Mouse (Mus musculus) intestine, embryonic 16.5 days (tissue): ENCODE results near the gene Hjurp. TPM values are rescaled to one million over a fixed set of nuclear protein-coding genes. Genes with fewer than 3 reads are reported as not detected.

Experiments used
- ATAC-seq: fragments of 200-750 bp; cut with Nextera tagmentation; 2 replicates; pipeline ENCODE4 v1.8.0; 2017; ENCODE audit warnings: moderate TSS enrichment, moderate library complexity
- H3K27ac ChIP-seq: fragments of 300-500 bp; sonication (generic); 2 replicates; pipeline ENCODE4 v1.5.1; 2014; ENCODE audit warnings: mild to moderate bottlenecking, low read length
- H3K27me3 ChIP-seq: fragments of 300-500 bp; sonication (generic); replicated peaks from 2 replicates; pipeline ENCODE4 v1.6.1; 2014; ENCODE audit warnings: low read length, control low read depth, mixed read lengths; ENCODE audit not compliant: control insufficient read depth, insufficient read depth
- H3K36me3 ChIP-seq: fragments of 300-500 bp; sonication (generic); 2 replicates; pipeline ENCODE4 v1.6.1; 2014; ENCODE audit warnings: low read length, control low read depth; ENCODE audit not compliant: control insufficient read depth, insufficient read depth
- H3K4me1 ChIP-seq: fragments of 300-500 bp; sonication (generic); 2 replicates; pipeline ENCODE4 v1.6.1; 2014; ENCODE audit warnings: low read length, control low read depth, mixed read lengths; ENCODE audit not compliant: control insufficient read depth, insufficient read depth
- H3K4me2 ChIP-seq: fragments of 300-500 bp; sonication (generic); 2 replicates; pipeline ENCODE4 v1.6.1; 2014; ENCODE audit warnings: low read depth, low read length, control low read depth
- H3K4me3 ChIP-seq: fragments of 300-500 bp; sonication (generic); 2 replicates; pipeline ENCODE4 v1.5.1; 2014; ENCODE audit warnings: mild to moderate bottlenecking, low read length
- H3K9ac ChIP-seq: fragments of 300-500 bp; sonication (generic); 2 replicates; pipeline ENCODE4 v1.6.1; 2014; ENCODE audit warnings: low read depth, low read length
- H3K9me3 ChIP-seq: fragments of 300-500 bp; sonication (generic); 2 replicates; pipeline ENCODE4 v1.6.1; 2016; ENCODE audit warnings: low read length, control low read depth; ENCODE audit not compliant: control insufficient read depth
- WGBS: fragments of 180-500 bp; shearing (Covaris S2); extraction: QIAGEN DNeasy Blood & Tissue Kit; methylation state at CpG from one replicate; pipeline ENCODE4 v1.1.7; 2014; 5-methylcytosine and 5-hydroxymethylcytosine counted together
- polyA plus RNA-seq: library from polyadenylated mRNA; unstranded; fragments of >200 nt; fragmentation: Nextera tagmentation; extraction: Ambion mirVana; gene quantifications from 2 replicates; pipeline ENCODE4 v1.2.1, GENCODE M21; 2015

Hjurp gene
- polyA plus RNA-seq, 1 experiment from 2014 or later, result 141 TPM

- H3K9me3 ChIP-seq, result peaks cover 40% of the 10 kb centered on the region
- no peak overlapping the region for H3K4me3 ChIP-seq
- no peaks in the 10 kb centered on the region for H3K27me3 ChIP-seq
- H3K4me1 ChIP-seq, result no peaks in the 10 kb centered on the region
- no peak overlapping the region for H3K27ac ChIP-seq
- H3K36me3 ChIP-seq, result no peaks in the 10 kb centered on the region
- 68% methylated on average over 2 of the region's 2 CpGs for WGBS
- no peak for ATAC-seq
- no peak overlapping the region for H3K9ac ChIP-seq
- H3K4me2 ChIP-seq, result no peak overlapping the region
These were observed 60.3 kb downstream of the Hjurp start for GRCm38 (mm10) chr1:88217144-88217543.

GRCm38 (mm10) chr1:88216551-88216950 is 60.9 kb downstream of the Hjurp start:
- Histone ChIP-seq H3K27me3 (no peaks in the 10 kb centered on the region), H3K27ac (no peak overlapping the region)
- no peak for ATAC-seq

GRCm38 (mm10) chr1:88215466-88216380 is 61.7 kb downstream of the Hjurp start:
- ATAC-seq, result no peak
- Histone ChIP-seq H3K4me2 (no peak overlapping the region), H3K27ac (no peak overlapping the region), H3K4me3 (no peak overlapping the region), H3K9ac (no peak overlapping the region), H3K4me1 (no peaks in the 10 kb centered on the region), H3K36me3 (no peaks in the 10 kb centered on the region), H3K9me3 (peaks cover 48% of the 10 kb centered on the region), H3K27me3 (no peaks in the 10 kb centered on the region)
- 68% methylated on average over 10 of the region's 10 CpGs for WGBS

More at GRCm38 (mm10) chr1:88216551-88216950, 60.9 kb downstream of the Hjurp start:
- Histone ChIP-seq H3K36me3 (no peaks in the 10 kb centered on the region), H3K4me2 (no peak overlapping the region), H3K4me3 (no peak overlapping the region), H3K9me3 (peaks cover 46% of the 10 kb centered on the region), H3K9ac (no peak overlapping the region), H3K4me1 (no peaks in the 10 kb centered on the region)
- WGBS, result 59% methylated on average over 2 of the region's 2 CpGs

GRCm38 (mm10) chr1:88214462-88214952 is 62.9 kb downstream of the Hjurp start:
- WGBS, result 77% methylated on average over 2 of the region's 2 CpGs
- peak overlapping the region; percentile 27 for H3K27ac ChIP-seq
- H3K4me1 ChIP-seq, result no peaks in the 10 kb centered on the region
- H3K4me3 ChIP-seq, result no peak overlapping the region
- no peaks in the 10 kb centered on the region for H3K36me3 ChIP-seq
- ATAC-seq, result no peak
- H3K27me3 ChIP-seq, result no peaks in the 10 kb centered on the region
- peak overlapping the region; percentile 1; the same call in 1 of the 2 replicates for H3K4me2 ChIP-seq
- peaks cover 48% of the 10 kb centered on the region for H3K9me3 ChIP-seq
- H3K9ac ChIP-seq, result no peak overlapping the region

GRCm38 (mm10) chr1:88213766-88214461 is 63.5 kb downstream of the Hjurp start:
- no peaks in the 10 kb centered on the region for H3K36me3 ChIP-seq
- H3K9ac ChIP-seq, result no peak overlapping the region
- peak overlapping the region; percentile 27 for H3K27ac ChIP-seq
- 75% methylated on average over 2 of the region's 2 CpGs for WGBS
- peak overlapping the region; percentile 1; the same call in 1 of the 2 replicates for H3K4me2 ChIP-seq
- peak; percentile 88 for ATAC-seq
- peaks cover 48% of the 10 kb centered on the region for H3K9me3 ChIP-seq
- H3K4me1 ChIP-seq, result no peaks in the 10 kb centered on the region
- no peaks in the 10 kb centered on the region for H3K27me3 ChIP-seq
- H3K4me3 ChIP-seq, result no peak overlapping the region

- WGBS, result 83% methylated on average over 1 of the region's 1 CpGs
- no peaks in the 10 kb centered on the region for H3K4me1 ChIP-seq
- H3K4me3 ChIP-seq, result no peak overlapping the region
- no peak overlapping the region for H3K27ac ChIP-seq
- no peaks in the 10 kb centered on the region for H3K27me3 ChIP-seq
- no peak overlapping the region for H3K9ac ChIP-seq
- ATAC-seq, result peak; percentile 14; the same call in 1 of the 2 replicates
- H3K9me3 ChIP-seq, result peaks cover 48% of the 10 kb centered on the region
- H3K36me3 ChIP-seq, result no peaks in the 10 kb centered on the region
- H3K4me2 ChIP-seq, result no peak overlapping the region
These were observed 64.4 kb downstream of the Hjurp start for GRCm38 (mm10) chr1:88213061-88213460.

Other genes with a start within 250 kb of the Hjurp start
- not detected in 2 replicates for gene Ugt1a10, start 222.2 kb downstream of the Hjurp start, polyA plus RNA-seq
- 17.8 and 23.5 TPM in 2 replicates for gene Ugt1a9, start 206.8 kb downstream of the Hjurp start, polyA plus RNA-seq
- not detected in 2 replicates for gene Ugt1a8, start 189.8 kb downstream of the Hjurp start, polyA plus RNA-seq
- 82.7 and 89.2 TPM in 2 replicates for gene Ugt1a7c, start 182.6 kb downstream of the Hjurp start, polyA plus RNA-seq
- 0.36 and 0.49 TPM in 2 replicates for gene Ugt1a6b, start 174.4 kb downstream of the Hjurp start, polyA plus RNA-seq
- 9.0 and 11.0 TPM in 2 replicates for gene Ugt1a6a, start 142.8 kb downstream of the Hjurp start, polyA plus RNA-seq
- gene Ugt1a5, start 111.6 kb downstream of the Hjurp start, polyA plus RNA-seq, result not detected in 2 replicates
- 0.37 TPM in 1 of 2 replicates, not detected in the other for gene Ugt1a2, start 77.0 kb downstream of the Hjurp start, polyA plus RNA-seq
- gene Dnajb3, start 71.9 kb downstream of the Hjurp start, polyA plus RNA-seq, result 5.7 and 8.0 TPM in 2 replicates
- gene Ugt1a1, start 65.7 kb downstream of the Hjurp start, polyA plus RNA-seq, result 55.9 and 79.1 TPM in 2 replicates
- gene Mroh2a, start 50.6 kb downstream of the Hjurp start, polyA plus RNA-seq, result 0.76 and 0.88 TPM in 2 replicates
- not detected in 2 replicates for gene Trpm8, start within 50 bp of the Hjurp start, polyA plus RNA-seq
- 18.2 and 19.7 TPM in 2 replicates for gene Spp2, start 129.3 kb upstream of the Hjurp start, polyA plus RNA-seq
- not detected in 2 replicates for gene Glrp1, start 232.4 kb upstream of the Hjurp start, polyA plus RNA-seq